Comparison of ENCODE assay signal across 20 mouse cellular contexts in genomic region chr11:96711268-96711667, GRCm38 (mm10).
A peak's percentile ranks its signal among the peaks of the same experiment; 100 is the strongest.
DNase-seq lines count a peak whose midpoint lies in the region; ATAC-seq and TF ChIP-seq lines count a peak whose summit lies in the region.
"Had no signal": no experiment of that assay in that cellular context is flagged by ENCODE, and none has a peak within 500 bp of the region (broad histone marks: within the 10 kb centered on the region; RNA-seq: fewer than 3 reads in every experiment).

No protein-coding gene starts in this region.

- no peak overlapping the region for H3K4me3 ChIP-seq in hindbrain, embryonic 13.5 days
- no peak overlapping the region for H3K4me3 ChIP-seq in hindbrain, embryonic 11.5 days (ENCODE audit: low read depth, low read length)
- H3K4me3 ChIP-seq in layer of hippocampus, adult 2 months, result no peak overlapping the region
- no peak overlapping the region for H3K4me3 ChIP-seq in E14TG2a.4 (replicated peaks; ENCODE audit: low read length)
- H3K4me3 ChIP-seq: embryonic facial prominence, embryonic 13.5 days; forebrain, embryonic 10.5 days; heart, embryonic 15.5 days; liver, embryonic 15.5 days; midbrain, embryonic 13.5 days had no signal

- peak overlapping the region; percentile 50; the same call in 1 of the 2 replicates for H3K27ac ChIP-seq in hindbrain, embryonic 13.5 days
- no peak overlapping the region for H3K27ac ChIP-seq in hindbrain, embryonic 11.5 days (ENCODE audit: low read depth, low read length)
- no peak overlapping the region for H3K27ac ChIP-seq in layer of hippocampus, adult 2 months
- H3K27ac ChIP-seq: embryonic facial prominence, embryonic 13.5 days; forebrain, embryonic 10.5 days; heart, embryonic 15.5 days; liver, embryonic 15.5 days; macrophage; midbrain, embryonic 13.5 days had no signal

- H3K36me3 ChIP-seq in hindbrain, embryonic 13.5 days, result no peaks in the 10 kb centered on the region
- H3K36me3 ChIP-seq in hindbrain, embryonic 11.5 days (ENCODE audit: control insufficient read depth, insufficient read depth, low read length), result no peaks in the 10 kb centered on the region
- H3K36me3 ChIP-seq in E14TG2a.4 (ENCODE audit: insufficient read depth, low read length), result no peaks in the 10 kb centered on the region
- H3K36me3 ChIP-seq: embryonic facial prominence, embryonic 13.5 days; forebrain, embryonic 10.5 days; G1E; heart, embryonic 15.5 days; liver, embryonic 15.5 days; midbrain, embryonic 13.5 days had no signal

- peaks cover 30% of the 10 kb centered on the region for H3K4me1 ChIP-seq in hindbrain, embryonic 13.5 days (replicated peaks)
- peaks cover 8% of the 10 kb centered on the region; the same call in 1 of the 2 replicates for H3K4me1 ChIP-seq in hindbrain, embryonic 11.5 days (replicated peaks; ENCODE audit: control insufficient read depth, insufficient read depth, low read length)
- H3K4me1 ChIP-seq in E14TG2a.4 (replicated peaks; ENCODE audit: low read depth, low read length), result peaks cover 64% of the 10 kb centered on the region
- H3K4me1 ChIP-seq: heart, embryonic 15.5 days had no signal

- no peak for ATAC-seq in hindbrain, embryonic 13.5 days (ENCODE audit: low FRiP score)
- ATAC-seq in hindbrain, embryonic 11.5 days (ENCODE audit: low FRiP score), result no peak
- ATAC-seq: intestine, embryonic 16.5 days; midbrain, embryonic 13.5 days had no signal

- 74% methylated on average over 5 of the region's 5 CpGs for WGBS in hindbrain, embryonic 13.5 days
- WGBS in hindbrain, embryonic 11.5 days, result 73% methylated on average over 5 of the region's 5 CpGs

- no peaks in the 10 kb centered on the region for H3K27me3 ChIP-seq in hindbrain, embryonic 13.5 days
- no peaks in the 10 kb centered on the region; the same call in 1 of the 2 replicates for H3K27me3 ChIP-seq in hindbrain, embryonic 11.5 days (ENCODE audit: control insufficient read depth, insufficient read depth, low read length)
- no peaks in the 10 kb centered on the region for H3K27me3 ChIP-seq in E14TG2a.4 (ENCODE audit: insufficient read depth, low read length)

- intact Hi-C loops in heart, postnatal 36 days (cut with DNase I), result no loop called here

- no peak for DNase-seq in hindbrain, embryonic 11.5 days (ENCODE audit: low spot score)
- no peak for DNase-seq in layer of hippocampus, adult 2 months (ENCODE audit: low spot score in 2 of 2)
- DNase-seq in layer of hippocampus, adult 8-10 months (ENCODE audit: low spot score in 2 of 2), result no peak
- peak; percentile 23 to 46 for DNase-seq in kidney, postnatal 25 days
- no peak for DNase-seq in spleen, adult 12 weeks (ENCODE audit: low spot score)
- DNase-seq in heart, postnatal 36 days, result no peak
- DNase-seq: adrenal gland, adult 8-10 months; B cell, adult 2 months; cerebellum, adult 18-20 months; right cerebral cortex, postnatal 25 days had no signal

- no peak overlapping the region for H3K9ac ChIP-seq in hindbrain, embryonic 13.5 days
- H3K9ac ChIP-seq in hindbrain, embryonic 11.5 days (ENCODE audit: low read depth, low read length), result no peak overlapping the region
- H3K9ac ChIP-seq: embryonic facial prominence, embryonic 13.5 days; heart, embryonic 15.5 days; liver, embryonic 15.5 days; midbrain, embryonic 13.5 days had no signal

- no peak overlapping the region for H3K4me2 ChIP-seq in hindbrain, embryonic 13.5 days
- H3K4me2 ChIP-seq in hindbrain, embryonic 11.5 days (replicated peaks; ENCODE audit: low read depth, low read length), result no peak overlapping the region
- H3K4me2 ChIP-seq: heart, embryonic 15.5 days; liver, embryonic 15.5 days; midbrain, embryonic 13.5 days had no signal

- peak; percentile 22; the same call in 1 of the 2 replicates for TF ChIP-seq CTCF in layer of hippocampus, adult 2 months (conservative IDR thresholded peaks at IDR 0.05)
- peak; percentile 18; the same call in 1 of the 2 replicates for TF ChIP-seq CTCF in E14TG2a.4 (conservative IDR thresholded peaks at IDR 0.05; ENCODE audit: low read length)

- H3K9me3 ChIP-seq in hindbrain, embryonic 13.5 days, result no peaks in the 10 kb centered on the region
- no peaks in the 10 kb centered on the region for H3K9me3 ChIP-seq in hindbrain, embryonic 11.5 days (ENCODE audit: control insufficient read depth, low read length)
- H3K9me3 ChIP-seq in E14TG2a.4 (ENCODE audit: low read length), result no peaks in the 10 kb centered on the region
- H3K9me3 ChIP-seq: embryonic facial prominence, embryonic 13.5 days; forebrain, embryonic 10.5 days; G1E; heart, embryonic 15.5 days; liver, embryonic 15.5 days; midbrain, embryonic 13.5 days had no signal

Comparison
In these comparisons a context has a peak if more than half of its experiments do, and no peak if none do; other contexts are left out.
1. DNase-seq: peak in kidney, postnatal 25 days (2 of 2); none in hindbrain, embryonic 11.5 days (single experiment), layer of hippocampus, adult 2 months (0 of 2), layer of hippocampus, adult 8-10 months (0 of 2), spleen, adult 12 weeks (single experiment) and heart, postnatal 36 days (0 of 2).